8 mouse cellular contexts compared by ENCODE assay signal in genomic region chr5:137746282-137746850, GRCm38 (mm10). TPM values are rescaled to one million over a fixed set of nuclear protein-coding genes. Genes with fewer than 3 reads are reported as not detected.
A peak's percentile ranks its signal among the peaks of the same experiment; 100 is the strongest.
DNase-seq lines count a peak whose midpoint lies in the region; ATAC-seq and TF ChIP-seq lines count a peak whose summit lies in the region.

No protein-coding gene starts in this region.

- peaks cover 8% of the 10 kb centered on the region; the same call in 1 of the 2 replicates for H3K4me1 ChIP-seq in intestine, postnatal 0 days (replicated peaks; ENCODE audit: control insufficient read depth, insufficient read depth, low read length)
- H3K4me1 ChIP-seq in lung, embryonic 16.5 days (replicated peaks; ENCODE audit: control insufficient read depth, insufficient read depth, low read length), result peaks cover 37% of the 10 kb centered on the region
- peaks cover 24% of the 10 kb centered on the region for H3K4me1 ChIP-seq in olfactory bulb, adult 2 months (ENCODE audit: control insufficient read depth, insufficient read depth, low read length)

- H3K9me3 ChIP-seq in intestine, postnatal 0 days (ENCODE audit: control insufficient read depth), result no peaks in the 10 kb centered on the region
- no peaks in the 10 kb centered on the region for H3K9me3 ChIP-seq in lung, embryonic 16.5 days (ENCODE audit: control insufficient read depth, low read length)

- peak overlapping the region; percentile 86 for H3K9ac ChIP-seq in intestine, postnatal 0 days (ENCODE audit: low read depth, low read length)
- peak overlapping the region; percentile 68 for H3K9ac ChIP-seq in lung, embryonic 16.5 days (ENCODE audit: low read length)

- H3K27me3 ChIP-seq in intestine, postnatal 0 days (replicated peaks; ENCODE audit: control insufficient read depth, insufficient read depth, low read length), result no peaks in the 10 kb centered on the region
- no peaks in the 10 kb centered on the region for H3K27me3 ChIP-seq in lung, embryonic 16.5 days (ENCODE audit: control insufficient read depth, insufficient read depth, low read depth, low read length)

- TF ChIP-seq CTCF in intestine, postnatal 0 days (IDR thresholded peaks at IDR 0.05; ENCODE audit: low read depth), result no peak
- TF ChIP-seq CTCF in olfactory bulb, adult 2 months (IDR thresholded peaks at IDR 0.05; ENCODE audit: insufficient read depth, low read depth, low read length), result no peak

- peak overlapping the region; percentile 95 for H3K4me2 ChIP-seq in intestine, postnatal 0 days (replicated peaks; ENCODE audit: low read depth)
- peak overlapping the region; percentile 84 for H3K4me2 ChIP-seq in lung, embryonic 16.5 days (ENCODE audit: low read depth, low read length)

- no peak for TF ChIP-seq POLR2A in olfactory bulb, adult 2 months (IDR thresholded peaks at IDR 0.05; ENCODE audit: insufficient read depth, low read depth, low read length)

- H3K36me3 ChIP-seq in intestine, postnatal 0 days (ENCODE audit: control insufficient read depth, insufficient read depth), result peaks cover 15% of the 10 kb centered on the region
- peaks cover 10% of the 10 kb centered on the region for H3K36me3 ChIP-seq in lung, embryonic 16.5 days (ENCODE audit: control insufficient read depth, insufficient read depth, low read length)

- H3K27ac ChIP-seq in intestine, postnatal 0 days (ENCODE audit: low read depth, low read length), result peak overlapping the region; percentile 98
- peak overlapping the region; percentile 99 for H3K27ac ChIP-seq in lung, embryonic 16.5 days (ENCODE audit: low read length)
- peak overlapping the region; percentile 18 for H3K27ac ChIP-seq in olfactory bulb, adult 2 months (ENCODE audit: insufficient read depth, low read depth, low read length)

- peak overlapping the region; percentile 82 for H3K4me3 ChIP-seq in intestine, postnatal 0 days (ENCODE audit: low read depth, low read length)
- peak overlapping the region; percentile 78 for H3K4me3 ChIP-seq in lung, embryonic 16.5 days (ENCODE audit: low read length)
- H3K4me3 ChIP-seq in olfactory bulb, adult 2 months (ENCODE audit: insufficient read depth, low read depth, low read length), result peak overlapping the region; percentile 63

- peak; percentile 19 for ATAC-seq in intestine, postnatal 0 days
- peak; percentile 49 for ATAC-seq in lung, embryonic 16.5 days (ENCODE audit: low read depth)

- WGBS in intestine, postnatal 0 days, result 1% methylated on average over 20 of the region's 20 CpGs
- 0% methylated on average over 20 of the region's 20 CpGs for WGBS in lung, embryonic 16.5 days
- under 1% methylated on average over 20 of the region's 20 CpGs for WGBS in olfactory bulb, adult 2 months

- peak; percentile 98 for DNase-seq in heart, adult 11 months
- DNase-seq in heart, adult 8-10 months (ENCODE audit: low spot score), result no peak
- peak; percentile 69 for DNase-seq in c-Kit-positive CD71-positive TER-119-positive erythroid progenitor cells, embryonic 14.5 days (ENCODE audit: low spot score)
- peak; percentile 57 to 62 for DNase-seq in gastrocnemius, postnatal 36 days
- DNase-seq in yolk sac, embryonic 10.5 days (ENCODE audit: low spot score), result peak; percentile 79

- intact Hi-C loops in gastrocnemius, postnatal 36 days (cut with DNase I), result loop anchor here (5.0 kb wide), 1 partner anchor 214 kb away; the partner anchor contains the start of genes Epo and Gnb2

RNA-seq across cellular contexts. Expression of gene Tsc22d4, which starts 0.8 kb away (rescaled TPM):
- 100 to 1,000 TPM; 237 to 281 (median 242) TPM for total RNA-seq in heart, adult 8-10 months (2022)
- 10 to 100 TPM; 52.2 to 55.6 TPM for total RNA-seq in gastrocnemius, postnatal 36 days (2021)
- polyA plus RNA-seq in intestine, postnatal 0 days (2015; fragmentation: Nextera tagmentation; extraction: Ambion mirVana), result 111 and 119 TPM in 2 replicates
- polyA plus RNA-seq in lung, embryonic 16.5 days (2015; fragmentation: Nextera tagmentation; extraction: Ambion mirVana), result 140 and 146 TPM in 2 replicates
- 483 TPM in 1 of 2 replicates, not detected in the other for polyA plus RNA-seq in olfactory bulb, adult 2 months (2012; ENCODE audit: insufficient read depth, insufficient read length, low replicate concordance, missing spikeins)

RNA-seq across cellular contexts. Expression of gene Nyap1, which starts 5.0 kb away (rescaled TPM):
- under 1 TPM; 0.35 to 0.89 (median 0.81) TPM for total RNA-seq in heart, adult 8-10 months (2022)
- under 1 TPM; 0.20 to 0.28 TPM for total RNA-seq in gastrocnemius, postnatal 36 days (2021)
- 1.6 and 2.0 TPM in 2 replicates for polyA plus RNA-seq in intestine, postnatal 0 days (2015; fragmentation: Nextera tagmentation; extraction: Ambion mirVana)
- 1.6 and 1.9 TPM in 2 replicates for polyA plus RNA-seq in lung, embryonic 16.5 days (2015; fragmentation: Nextera tagmentation; extraction: Ambion mirVana)
- polyA plus RNA-seq in olfactory bulb, adult 2 months (2012; ENCODE audit: insufficient read depth, insufficient read length, low replicate concordance, missing spikeins), result not detected in 2 replicates

RNA-seq across cellular contexts. Expression of gene Ppp1r35, which starts 32.3 kb away (rescaled TPM):
- total RNA-seq in heart, adult 8-10 months (2022), result 10 to 100 TPM in 1 of 4 experiments, 1 to 10 TPM in 3; 7.9 to 12.7 (median 8.6) TPM
- total RNA-seq in gastrocnemius, postnatal 36 days (2021), result 1 to 10 TPM; 5.6 to 7.9 TPM
- polyA plus RNA-seq in intestine, postnatal 0 days (2015; fragmentation: Nextera tagmentation; extraction: Ambion mirVana), result 29.0 and 30.8 TPM in 2 replicates
- 25.9 and 30.5 TPM in 2 replicates for polyA plus RNA-seq in lung, embryonic 16.5 days (2015; fragmentation: Nextera tagmentation; extraction: Ambion mirVana)
- not detected in 2 replicates for polyA plus RNA-seq in olfactory bulb, adult 2 months (2012; ENCODE audit: insufficient read depth, insufficient read length, low replicate concordance, missing spikeins)

RNA-seq across cellular contexts. Expression of gene Mepce, which starts 41.1 kb away (rescaled TPM):
- total RNA-seq in heart, adult 8-10 months (2022), result 10 to 100 TPM; 28.9 to 34.2 (median 31.4) TPM
- total RNA-seq in gastrocnemius, postnatal 36 days (2021), result 10 to 100 TPM; 20.8 to 25.2 TPM
- polyA plus RNA-seq in intestine, postnatal 0 days (2015; fragmentation: Nextera tagmentation; extraction: Ambion mirVana), result 10.3 and 10.8 TPM in 2 replicates
- 10.0 and 10.5 TPM in 2 replicates for polyA plus RNA-seq in lung, embryonic 16.5 days (2015; fragmentation: Nextera tagmentation; extraction: Ambion mirVana)
- not detected in 2 replicates for polyA plus RNA-seq in olfactory bulb, adult 2 months (2012; ENCODE audit: insufficient read depth, insufficient read length, low replicate concordance, missing spikeins)

RNA-seq across cellular contexts. Expression of gene Zcwpw1, which starts 41.2 kb away (rescaled TPM):
- total RNA-seq in heart, adult 8-10 months (2022), result under 1 TPM; 0.31 to 0.57 (median 0.54) TPM
- under 1 TPM in 1 of 2 experiments, not detected in 1; 0.17 TPM for total RNA-seq in gastrocnemius, postnatal 36 days (2021)
- 3.3 and 3.5 TPM in 2 replicates for polyA plus RNA-seq in intestine, postnatal 0 days (2015; fragmentation: Nextera tagmentation; extraction: Ambion mirVana)
- polyA plus RNA-seq in lung, embryonic 16.5 days (2015; fragmentation: Nextera tagmentation; extraction: Ambion mirVana), result 24.3 and 26.8 TPM in 2 replicates
- polyA plus RNA-seq in olfactory bulb, adult 2 months (2012; ENCODE audit: insufficient read depth, insufficient read length, low replicate concordance, missing spikeins), result not detected in 2 replicates

Comparison
In these comparisons a context has a peak if more than half of its experiments do, and no peak if none do; other contexts are left out.
1. H3K27ac ChIP-seq: peak in every context shown above with its lines; median percentile 99 in lung, embryonic 16.5 days; 98 in intestine, postnatal 0 days; 18 in olfactory bulb, adult 2 months.